ENCODE assay signal across 8 mouse cellular contexts in the genomic region with DNA sequence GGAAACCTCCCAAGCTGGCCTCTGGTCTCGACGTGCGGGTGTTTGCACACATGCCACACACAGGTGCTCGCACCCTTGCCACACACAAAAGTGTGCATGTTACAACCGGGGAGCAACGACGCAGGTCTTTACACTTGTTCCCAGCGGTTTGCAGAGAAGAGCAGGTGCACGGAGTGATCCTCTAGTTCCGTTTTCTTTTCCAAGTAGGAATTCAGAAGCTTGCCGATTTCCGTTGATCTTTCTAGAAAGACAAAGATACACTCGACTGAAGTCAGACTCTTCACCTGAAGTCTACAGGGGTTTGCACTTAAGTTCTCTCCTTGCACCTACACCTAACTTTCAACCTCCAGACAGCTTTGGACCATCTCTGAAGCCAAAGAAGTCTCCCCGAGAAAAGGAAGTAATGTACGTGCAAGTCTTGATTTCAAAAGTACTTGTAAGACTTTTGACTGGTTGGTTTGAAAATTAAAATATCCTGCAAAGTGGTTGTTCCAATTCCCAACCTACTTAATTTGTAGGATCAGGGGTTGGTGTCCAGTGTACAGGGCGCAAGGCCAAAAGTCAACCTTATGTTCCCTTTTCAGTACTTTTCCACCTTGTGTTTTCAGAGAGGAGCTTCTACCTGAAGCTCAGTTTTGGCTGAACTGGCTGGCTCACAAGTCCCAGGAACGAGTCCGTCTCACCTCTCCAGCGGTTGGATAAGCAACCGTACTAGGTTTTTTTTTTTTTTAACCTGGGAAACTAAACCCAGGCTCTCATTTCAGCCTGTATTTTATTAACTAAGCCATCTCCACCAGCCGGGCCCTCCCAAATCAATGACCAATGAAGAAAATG. TPM values are rescaled to one million over a fixed set of nuclear protein-coding genes. Genes with fewer than 3 reads are reported as not detected.
A peak's percentile ranks its signal among the peaks of the same experiment; 100 is the strongest.
DNase-seq lines count a peak whose midpoint lies in the region; ATAC-seq lines count a peak whose summit lies in the region.

No protein-coding gene starts in this region.

- 78% methylated on average over 21 of the region's 21 CpGs for WGBS in forebrain, embryonic 12.5 days
- 52% methylated on average over 21 of the region's 21 CpGs for WGBS in liver, embryonic 15.5 days (ENCODE audit: insufficient replicate concordance)

- peaks cover 56% of the 10 kb centered on the region for H3K36me3 ChIP-seq in erythroblast, embryonic 14.5 days (ENCODE audit: control insufficient read depth)
- H3K36me3 ChIP-seq in forebrain, embryonic 12.5 days (replicated peaks): peaks cover 38% of the 10 kb centered on the region
- H3K36me3 ChIP-seq in liver, embryonic 15.5 days (replicated peaks): peaks cover 40% of the 10 kb centered on the region

- peak; percentile 3 for DNase-seq in CD4-positive helper T cell, adult 2 months (ENCODE audit: low read depth, low spot score)
- DNase-seq in ovary, postnatal 36 days (ENCODE audit: low spot score): no peak
- no peak for DNase-seq in adrenal gland, adult 18-20 months (ENCODE audit: low spot score in 2 of 2)
- DNase-seq in frontal cortex, postnatal 36 days (ENCODE audit: low spot score in 2 of 2): no peak

- peaks cover 74% of the 10 kb centered on the region for H3K4me1 ChIP-seq in erythroblast, embryonic 14.5 days (ENCODE audit: control insufficient read depth)
- H3K4me1 ChIP-seq in forebrain, embryonic 12.5 days: peaks cover 39% of the 10 kb centered on the region
- H3K4me1 ChIP-seq in liver, embryonic 15.5 days (replicated peaks): peaks cover 66% of the 10 kb centered on the region

- H3K9me3 ChIP-seq in erythroblast, embryonic 14.5 days (ENCODE audit: control insufficient read depth, low read length): no peaks in the 10 kb centered on the region
- no peaks in the 10 kb centered on the region for H3K9me3 ChIP-seq in forebrain, embryonic 12.5 days
- H3K9me3 ChIP-seq in liver, embryonic 15.5 days (replicated peaks): no peaks in the 10 kb centered on the region

- H3K9ac ChIP-seq in forebrain, embryonic 12.5 days: peak overlapping the region; percentile 83
- peak overlapping the region; percentile 73 for H3K9ac ChIP-seq in liver, embryonic 15.5 days

- H3K4me3 ChIP-seq in erythroblast, embryonic 14.5 days (replicated peaks): peak overlapping the region; percentile 94
- H3K4me3 ChIP-seq in forebrain, embryonic 12.5 days (replicated peaks): peak overlapping the region; percentile 75
- H3K4me3 ChIP-seq in liver, embryonic 15.5 days (replicated peaks): peak overlapping the region; percentile 91

- no peak for ATAC-seq in erythroblast, adult 5-6 weeks (replicated peaks; ENCODE audit: low FRiP score, poor library complexity, severe bottlenecking)
- ATAC-seq in forebrain, embryonic 12.5 days (ENCODE audit: low FRiP score): no peak
- no peak for ATAC-seq in liver, embryonic 15.5 days (ENCODE audit: insufficient read depth)

- H3K27me3 ChIP-seq in erythroblast, embryonic 14.5 days (ENCODE audit: control insufficient read depth): no peaks in the 10 kb centered on the region
- H3K27me3 ChIP-seq in forebrain, embryonic 12.5 days: no peaks in the 10 kb centered on the region
- H3K27me3 ChIP-seq in liver, embryonic 15.5 days: no peaks in the 10 kb centered on the region

- no peak overlapping the region for H3K27ac ChIP-seq in forebrain, embryonic 12.5 days
- peak overlapping the region; percentile 99 for H3K27ac ChIP-seq in liver, embryonic 15.5 days (replicated peaks)

- peak overlapping the region; percentile 72 for H3K4me2 ChIP-seq in forebrain, embryonic 12.5 days
- H3K4me2 ChIP-seq in liver, embryonic 15.5 days: peak overlapping the region; percentile 97

RNA-seq across cellular contexts. Expression of gene Dtymk, which starts 0.8 kb away (rescaled TPM):
- polyA plus RNA-seq in erythroblast, embryonic 14.5 days (2012): 8.8 and 10.0 TPM in 2 replicates
- total RNA-seq in erythroblast, adult 5-6 weeks (2015; ENCODE audit: low replicate concordance): 41.9 and 43.5 TPM in 2 replicates
- total RNA-seq in erythroblast, adult 5-6 weeks (2017; ENCODE audit: low replicate concordance): 33.8 and 74.4 TPM in 2 replicates
- 241 and 246 TPM in 2 replicates for polyA plus RNA-seq in forebrain, embryonic 12.5 days (2016; fragmentation: Nextera tagmentation; extraction: Ambion mirVana)
- 110 and 114 TPM in 2 replicates for polyA plus RNA-seq in liver, embryonic 15.5 days (2015; fragmentation: Nextera tagmentation; extraction: Ambion mirVana)
- total RNA-seq in adrenal gland, adult 18-20 months (2021): 10 to 100 TPM; 54.6 to 57.5 TPM

RNA-seq across cellular contexts. Expression of gene Ing5, which starts 2.9 kb away (rescaled TPM):
- 0.26 and 0.33 TPM in 2 replicates for polyA plus RNA-seq in erythroblast, embryonic 14.5 days (2012)
- total RNA-seq in erythroblast, adult 5-6 weeks (2015; ENCODE audit: low replicate concordance): 2.9 and 4.4 TPM in 2 replicates
- 7.5 and 11.7 TPM in 2 replicates for total RNA-seq in erythroblast, adult 5-6 weeks (2017; ENCODE audit: low replicate concordance)
- polyA plus RNA-seq in forebrain, embryonic 12.5 days (2016; fragmentation: Nextera tagmentation; extraction: Ambion mirVana): 19.4 and 20.9 TPM in 2 replicates
- polyA plus RNA-seq in liver, embryonic 15.5 days (2015; fragmentation: Nextera tagmentation; extraction: Ambion mirVana): 9.4 TPM in 2 replicates
- 10 to 100 TPM; 16.4 to 16.9 TPM for total RNA-seq in adrenal gland, adult 18-20 months (2021)

RNA-seq across cellular contexts. Expression of gene D2hgdh, which starts 23.8 kb away (rescaled TPM):
- 0.13 and 0.14 TPM in 2 replicates for polyA plus RNA-seq in erythroblast, embryonic 14.5 days (2012)
- total RNA-seq in erythroblast, adult 5-6 weeks (2015; ENCODE audit: low replicate concordance): 7.9 and 12.5 TPM in 2 replicates
- 11.8 and 13.6 TPM in 2 replicates for total RNA-seq in erythroblast, adult 5-6 weeks (2017; ENCODE audit: low replicate concordance)
- polyA plus RNA-seq in forebrain, embryonic 12.5 days (2016; fragmentation: Nextera tagmentation; extraction: Ambion mirVana): 13.2 and 13.9 TPM in 2 replicates
- polyA plus RNA-seq in liver, embryonic 15.5 days (2015; fragmentation: Nextera tagmentation; extraction: Ambion mirVana): 5.7 and 5.9 TPM in 2 replicates
- 10 to 100 TPM; 50.8 to 68.1 TPM for total RNA-seq in adrenal gland, adult 18-20 months (2021)

RNA-seq across cellular contexts. Expression of gene Thap4, which starts 46.2 kb away (rescaled TPM):
- 2.1 and 5.0 TPM in 2 replicates for polyA plus RNA-seq in erythroblast, embryonic 14.5 days (2012)
- 6.3 and 15.0 TPM in 2 replicates for total RNA-seq in erythroblast, adult 5-6 weeks (2015; ENCODE audit: low replicate concordance)
- 1.4 and 6.1 TPM in 2 replicates for total RNA-seq in erythroblast, adult 5-6 weeks (2017; ENCODE audit: low replicate concordance)
- polyA plus RNA-seq in forebrain, embryonic 12.5 days (2016; fragmentation: Nextera tagmentation; extraction: Ambion mirVana): 35.9 and 36.7 TPM in 2 replicates
- polyA plus RNA-seq in liver, embryonic 15.5 days (2015; fragmentation: Nextera tagmentation; extraction: Ambion mirVana): 10.9 and 12.3 TPM in 2 replicates
- 10 to 100 TPM; 46.3 to 52.4 TPM for total RNA-seq in adrenal gland, adult 18-20 months (2021)

RNA-seq across cellular contexts. Expression of gene Atg4b, which starts 49.6 kb away (rescaled TPM):
- polyA plus RNA-seq in erythroblast, embryonic 14.5 days (2012): 4.0 and 4.6 TPM in 2 replicates
- 12.3 and 20.7 TPM in 2 replicates for total RNA-seq in erythroblast, adult 5-6 weeks (2015; ENCODE audit: low replicate concordance)
- 20.8 and 21.0 TPM in 2 replicates for total RNA-seq in erythroblast, adult 5-6 weeks (2017; ENCODE audit: low replicate concordance)
- polyA plus RNA-seq in forebrain, embryonic 12.5 days (2016; fragmentation: Nextera tagmentation; extraction: Ambion mirVana): 102 and 113 TPM in 2 replicates
- 57.2 and 59.9 TPM in 2 replicates for polyA plus RNA-seq in liver, embryonic 15.5 days (2015; fragmentation: Nextera tagmentation; extraction: Ambion mirVana)
- 10 to 100 TPM; 82.7 to 85.3 TPM for total RNA-seq in adrenal gland, adult 18-20 months (2021)

Comparison
In these comparisons a context has a peak if more than half of its experiments do, and no peak if none do; other contexts are left out.
1. RNA of gene Dtymk, which starts 0.8 kb away (polyA plus RNA-seq): 241 to 246 TPM in forebrain, embryonic 12.5 days and 110 to 114 TPM in liver, embryonic 15.5 days; 8.8 to 10.0 TPM in erythroblast, embryonic 14.5 days; every median in the first group is over 10 times any median in the second.
2. Peak in every context shown above with its lines, with median percentiles within 50 percentile points of each other: H3K4me3 ChIP-seq.